Mouse (Mus musculus) midbrain, postnatal 0 days (tissue): Measurements from ENCODE around the gene Ube2h. TPM values are rescaled to one million over a fixed set of nuclear protein-coding genes. Genes with fewer than 3 reads are reported as not detected.

Experiments used
- ATAC-seq: fragments of 200-750 bp; cut with Nextera tagmentation; 2 replicates; pipeline ENCODE4 v1.8.0; 2017; ENCODE audit warnings: moderate number of reproducible peaks, mild to moderate bottlenecking, moderate TSS enrichment, moderate library complexity; ENCODE audit not compliant: low FRiP score
- DNase-seq: peaks from one replicate; pipeline ENCODE4 v3.0.0-alpha.2; 2015; ENCODE audit warnings: low spot score
- H3K27ac ChIP-seq: fragments of 300-500 bp; sonication (generic); 2 replicates; pipeline ENCODE4 v1.5.1; 2014; ENCODE audit warnings: low read depth, mild to moderate bottlenecking, low read length, mixed read lengths
- H3K27me3 ChIP-seq: fragments of 300-500 bp; sonication (generic); 2 replicates; pipeline ENCODE4 v1.6.1; 2014; ENCODE audit warnings: low read length, control low read depth, mixed read lengths; ENCODE audit not compliant: insufficient read depth
- H3K36me3 ChIP-seq: fragments of 300-500 bp; sonication (generic); 2 replicates; pipeline ENCODE4 v1.6.1; 2014; ENCODE audit warnings: low read length, control low read depth, mixed read lengths; ENCODE audit not compliant: insufficient read depth
- H3K4me1 ChIP-seq: fragments of 300-500 bp; sonication (generic); 2 replicates; pipeline ENCODE4 v1.6.1; 2014; ENCODE audit warnings: mild to moderate bottlenecking, control low read depth, antibody characterized with exemption, low read length, mixed read lengths; ENCODE audit not compliant: insufficient read depth
- H3K4me2 ChIP-seq: fragments of 300-500 bp; sonication (generic); 2 replicates; pipeline ENCODE4 v1.6.1; 2014; ENCODE audit warnings: low read depth, mild to moderate bottlenecking, low read length, mixed read lengths; ENCODE audit not compliant: poor library complexity, severe bottlenecking
- H3K4me3 ChIP-seq: fragments of 300-500 bp; sonication (generic); 2 replicates; pipeline ENCODE4 v1.5.1; 2014; ENCODE audit warnings: low read depth, mild to moderate bottlenecking, low read length, moderate library complexity
- H3K9ac ChIP-seq: fragments of 300-500 bp; sonication (generic); replicated peaks from 2 replicates; pipeline ENCODE4 v1.6.1; 2014; ENCODE audit warnings: mild to moderate bottlenecking, low read length, moderate library complexity, mixed read lengths; ENCODE audit not compliant: poor library complexity, severe bottlenecking
- H3K9me3 ChIP-seq: fragments of 300-500 bp; sonication (generic); 2 replicates; pipeline ENCODE4 v1.6.1; 2016; ENCODE audit warnings: low read length, control low read depth
- CTCF ChIP-seq: IDR thresholded peaks from 2 replicates; pipeline ENCODE4 v1.5.1; 2016; ENCODE audit warnings: antibody characterized with exemption, mild to moderate bottlenecking
- WGBS: fragments of 180-500 bp; shearing (Covaris S2); extraction: QIAGEN DNeasy Blood & Tissue Kit; methylation state at CpG from one replicate; pipeline ENCODE4 v1.1.7; 2014; 5-methylcytosine and 5-hydroxymethylcytosine counted together
- polyA plus RNA-seq: library from polyadenylated mRNA; unstranded; fragments of >200 nt; fragmentation: Nextera tagmentation; extraction: Ambion mirVana; gene quantifications from 2 replicates; pipeline ENCODE4 v1.2.1, GENCODE M21; 2015
- total RNA-seq: library from RNA; depleted of rRNA; stranded (reverse); fragments of >200 nt; gene quantifications from 2 replicates; pipeline ENCODE4 v1.2.3, GENCODE M21; 2014

Ube2h gene
- total and polyA plus RNA-seq, 2 experiments from 2014 or later: 43.1 to 47.8 TPM

DNA sequence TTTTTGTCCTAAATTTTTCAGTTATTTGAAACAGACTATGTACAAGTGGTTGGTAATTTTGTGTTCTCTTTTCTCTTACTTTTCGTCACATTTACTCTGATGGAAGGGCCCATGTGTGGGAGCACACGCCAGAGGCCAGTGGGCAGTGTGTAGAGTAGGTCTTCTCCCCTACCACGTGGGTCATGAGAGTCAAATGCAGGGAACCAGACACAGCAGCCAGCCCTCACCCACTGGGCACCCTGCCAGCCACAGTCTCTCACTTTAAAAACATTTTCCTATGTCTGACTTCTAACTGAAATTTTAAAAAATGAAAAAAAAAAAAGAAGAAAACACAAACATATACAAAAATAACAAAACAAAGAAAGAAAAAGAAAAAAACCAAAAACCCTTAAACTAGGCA, 28.0 kb downstream of the Ube2h start:
- no peak for TF ChIP-seq CTCF
- peaks cover 13% of the 10 kb centered on the region for H3K36me3 ChIP-seq
- no peak overlapping the region for H3K27ac ChIP-seq
- ATAC-seq: no peak
- no peak overlapping the region for H3K4me2 ChIP-seq
- no peaks in the 10 kb centered on the region for H3K9me3 ChIP-seq
- H3K27me3 ChIP-seq: no peaks in the 10 kb centered on the region
- H3K9ac ChIP-seq: no peak overlapping the region
- no peak overlapping the region for H3K4me3 ChIP-seq
- H3K4me1 ChIP-seq: no peaks in the 10 kb centered on the region
- 74% methylated on average over 3 of the region's 3 CpGs for WGBS
- no peak for DNase-seq

DNA sequence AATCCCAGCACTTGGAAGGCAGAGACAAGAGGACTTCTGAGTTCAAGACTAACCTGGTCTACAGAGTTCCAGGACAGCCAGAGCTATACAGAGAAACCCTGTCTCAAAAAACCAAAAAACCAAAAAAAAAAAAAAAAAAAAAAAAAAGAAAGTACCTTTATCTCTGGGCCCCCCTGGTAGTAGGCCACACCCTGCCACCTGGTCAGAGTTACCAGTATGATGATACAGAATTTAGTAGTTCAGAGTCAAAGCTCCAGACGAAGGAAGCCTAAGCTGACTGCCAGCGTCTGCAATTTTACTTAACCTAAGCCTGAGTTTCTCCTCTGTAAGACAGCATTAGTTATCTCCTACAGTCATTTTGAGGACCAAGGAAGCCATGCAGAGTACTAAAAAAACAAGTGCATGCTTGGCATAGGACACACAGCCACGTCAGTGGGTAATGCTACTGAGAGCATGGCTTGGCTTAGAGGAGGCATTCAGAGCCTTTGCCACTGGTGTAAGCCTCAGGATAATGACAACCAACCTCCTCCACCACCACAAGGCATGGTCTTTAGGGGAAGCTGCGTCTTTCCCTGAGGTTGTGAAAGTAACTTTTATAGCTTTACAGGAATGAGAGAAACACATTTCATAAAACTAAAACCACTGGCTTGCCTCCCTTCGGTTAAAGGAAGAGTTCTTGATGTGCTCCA, 29.0 kb downstream of the Ube2h start:
- ATAC-seq: no peak
- H3K36me3 ChIP-seq: peaks cover 19% of the 10 kb centered on the region
- no peak overlapping the region for H3K27ac ChIP-seq
- no peak overlapping the region for H3K9ac ChIP-seq
- H3K27me3 ChIP-seq: no peaks in the 10 kb centered on the region
- DNase-seq: no peak
- H3K4me1 ChIP-seq: no peaks in the 10 kb centered on the region
- 74% methylated on average over 5 of the region's 5 CpGs for WGBS
- TF ChIP-seq CTCF: no peak
- H3K9me3 ChIP-seq: no peaks in the 10 kb centered on the region
- H3K4me2 ChIP-seq: no peak overlapping the region
- H3K4me3 ChIP-seq: no peak overlapping the region

DNA sequence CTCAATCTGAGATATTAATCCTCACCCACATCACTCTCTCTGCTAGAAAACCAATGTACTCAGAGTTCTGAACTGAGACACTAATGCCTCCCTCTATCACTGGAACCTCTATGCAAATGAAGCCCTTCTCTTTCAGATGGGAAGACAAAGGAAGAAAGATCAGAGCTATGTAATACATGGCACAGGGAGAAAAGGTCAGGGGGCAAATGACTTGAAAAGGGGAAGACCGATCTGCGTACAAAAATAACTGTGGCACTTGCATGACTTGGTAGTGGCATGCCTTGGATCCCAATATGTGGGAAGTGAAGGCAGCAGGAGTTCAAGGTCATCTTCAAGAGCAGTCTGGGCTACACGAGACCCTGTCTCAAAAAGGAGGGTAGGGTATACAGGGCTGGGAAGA, 31.4 kb downstream of the Ube2h start:
- ATAC-seq (no peak), DNase-seq (no peak)
- Histone ChIP-seq H3K4me3 (no peak overlapping the region), H3K9ac (no peak overlapping the region), H3K36me3 (peaks cover 12% of the 10 kb centered on the region; the same call in 1 of the 2 replicates), H3K4me1 (no peaks in the 10 kb centered on the region), H3K27ac (no peak overlapping the region), H3K27me3 (no peaks in the 10 kb centered on the region), H3K9me3 (no peaks in the 10 kb centered on the region), H3K4me2 (no peak overlapping the region)
- WGBS: 23% methylated on average over 3 of the region's 3 CpGs
- no peak for TF ChIP-seq CTCF

DNA sequence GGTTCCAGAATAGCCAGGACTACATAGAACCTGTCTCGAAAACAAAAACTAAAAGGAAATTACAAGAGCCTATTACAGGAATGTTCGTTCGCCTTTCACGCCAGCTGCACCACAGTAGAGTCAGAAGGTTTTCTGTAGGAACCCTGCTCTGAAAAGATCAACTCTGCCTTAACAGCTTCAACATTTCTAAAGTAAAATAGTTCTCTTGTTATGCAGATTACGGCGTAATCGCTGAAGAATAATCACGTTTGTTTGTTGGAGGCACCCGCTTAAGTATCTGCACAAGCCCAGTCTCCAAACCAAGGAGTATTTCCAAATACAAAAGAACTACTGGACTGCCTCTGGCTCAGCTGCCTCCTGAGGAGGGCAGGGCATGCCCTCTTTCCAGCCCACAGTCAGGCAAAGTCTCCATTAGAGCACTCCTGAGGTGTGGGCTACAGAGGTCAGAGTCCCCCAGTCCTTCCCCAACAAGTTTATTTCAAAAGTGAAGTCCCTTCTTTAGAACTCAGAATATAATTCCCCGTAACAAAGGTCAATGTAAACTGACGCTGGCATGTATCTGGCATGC, 31.9 kb downstream of the Ube2h start:
- Histone ChIP-seq H3K9ac (no peak overlapping the region), H3K27me3 (no peaks in the 10 kb centered on the region), H3K4me2 (no peak overlapping the region), H3K36me3 (peaks cover 14% of the 10 kb centered on the region), H3K9me3 (no peaks in the 10 kb centered on the region), H3K27ac (no peak overlapping the region), H3K4me1 (no peaks in the 10 kb centered on the region), H3K4me3 (no peak overlapping the region)
- DNase-seq: no peak
- no peak for TF ChIP-seq CTCF
- no peak for ATAC-seq
- 46% methylated on average over 11 of the region's 11 CpGs for WGBS

DNA sequence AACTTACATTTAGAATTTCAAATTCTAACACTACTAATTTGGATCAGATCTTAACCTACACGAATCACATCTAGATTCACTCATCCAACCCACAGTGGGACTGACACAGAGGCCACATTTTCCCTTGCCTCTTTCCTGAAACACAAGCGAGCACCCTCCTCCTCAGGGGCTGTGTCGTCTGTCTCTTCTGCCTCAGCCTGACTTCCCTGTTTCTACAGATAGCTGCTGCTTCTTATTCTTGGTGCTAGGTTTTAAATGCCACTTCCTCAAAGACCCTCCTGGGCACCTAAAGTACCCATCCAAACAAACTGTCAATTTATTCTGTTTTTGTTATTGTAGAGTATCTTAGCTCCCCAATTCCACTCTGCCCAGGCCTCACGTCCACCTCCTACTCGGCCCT, 34.5 kb downstream of the Ube2h start:
- no peaks in the 10 kb centered on the region for H3K4me1 ChIP-seq
- no peak overlapping the region for H3K27ac ChIP-seq
- H3K27me3 ChIP-seq: no peaks in the 10 kb centered on the region
- no peak overlapping the region for H3K9ac ChIP-seq
- no peak for TF ChIP-seq CTCF
- WGBS: 86% methylated on average over 5 of the region's 5 CpGs
- no peak overlapping the region for H3K4me2 ChIP-seq
- H3K9me3 ChIP-seq: no peaks in the 10 kb centered on the region
- no peak overlapping the region for H3K4me3 ChIP-seq
- no peak for ATAC-seq
- peaks cover 16% of the 10 kb centered on the region for H3K36me3 ChIP-seq
- no peak for DNase-seq

DNA sequence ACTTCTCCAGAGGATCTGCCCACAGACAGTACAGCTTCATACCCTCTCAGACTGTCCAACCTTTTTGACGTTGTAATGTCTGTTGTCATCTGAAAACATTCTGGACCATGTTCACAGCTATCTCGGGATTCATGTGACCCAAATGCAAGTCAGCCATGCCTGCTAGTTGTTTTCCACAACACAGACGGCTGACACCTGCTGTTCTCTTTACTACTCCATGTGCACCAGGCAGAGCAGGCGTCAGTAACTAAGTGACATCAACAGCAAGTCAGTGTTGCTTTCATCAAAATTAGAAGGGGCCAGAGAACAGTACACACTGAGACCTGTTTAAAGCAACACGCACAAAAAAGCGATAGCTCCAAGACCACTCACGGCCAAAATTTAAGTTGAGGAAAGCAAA, 36.9 kb downstream of the Ube2h start:
- DNase-seq: no peak
- no peak overlapping the region for H3K9ac ChIP-seq
- TF ChIP-seq CTCF: no peak

More for the DNA sequence above, 36.9 kb downstream of the Ube2h start:
- 93% methylated on average over 7 of the region's 7 CpGs for WGBS
- no peak for ATAC-seq
- Histone ChIP-seq H3K4me3 (no peak overlapping the region), H3K36me3 (peaks cover 16% of the 10 kb centered on the region), H3K27me3 (no peaks in the 10 kb centered on the region), H3K4me2 (no peak overlapping the region), H3K27ac (no peak overlapping the region), H3K4me1 (no peaks in the 10 kb centered on the region), H3K9me3 (no peaks in the 10 kb centered on the region)
